Mouse (Mus musculus): Measurements from ENCODE around the gene Nacc1. TPM values are rescaled to one million over a fixed set of nuclear protein-coding genes. Genes with fewer than 3 reads are reported as not detected.
A peak's percentile ranks its signal among the peaks of the same experiment; 100 is the strongest.

Nacc1 gene
- polyA plus RNA-seq, 1 experiment from 2014 or later = 6.3 TPM

GRCm38 (mm10) chr8:84664566-84665384, 22.9 kb downstream of the Nacc1 start:
- H3K27ac ChIP-seq (ENCODE audit: low read length) = peak overlapping the region; percentile 97
- H3K9me3 ChIP-seq (replicated peaks; ENCODE audit: control insufficient read depth, low read length) = no peaks in the 10 kb centered on the region
- peak overlapping the region; percentile 81 for H3K4me3 ChIP-seq (ENCODE audit: low read depth, low read length)
- no peaks in the 10 kb centered on the region for H3K36me3 ChIP-seq (ENCODE audit: control insufficient read depth, insufficient read depth)
- H3K4me1 ChIP-seq (ENCODE audit: control insufficient read depth, low read depth, low read length) = peaks cover 45% of the 10 kb centered on the region
- peak overlapping the region; percentile 86 for H3K9ac ChIP-seq (ENCODE audit: low read depth, low read length)
- ATAC-seq (ENCODE audit: low read depth) = peak; percentile 32
- WGBS (ENCODE audit: insufficient replicate concordance) = under 1% methylated on average over 29 of the region's 29 CpGs
- no peaks in the 10 kb centered on the region for H3K27me3 ChIP-seq (ENCODE audit: control insufficient read depth, insufficient read depth, low read depth, low read length)
- H3K4me2 ChIP-seq (ENCODE audit: low read depth, low read length) = peak overlapping the region; percentile 99

- H3K4me1 ChIP-seq (ENCODE audit: control insufficient read depth, low read depth, low read length) = peaks cover 53% of the 10 kb centered on the region
- peak overlapping the region; percentile 81 for H3K4me3 ChIP-seq (ENCODE audit: low read depth, low read length)
- peak overlapping the region; percentile 99 for H3K4me2 ChIP-seq (ENCODE audit: low read depth, low read length)
- peak overlapping the region; percentile 97 for H3K27ac ChIP-seq (ENCODE audit: low read length)
- no peaks in the 10 kb centered on the region for H3K27me3 ChIP-seq (ENCODE audit: control insufficient read depth, insufficient read depth, low read depth, low read length)
- H3K9ac ChIP-seq (ENCODE audit: low read depth, low read length) = peak overlapping the region; percentile 86
- 2% methylated on average over 43 of the region's 43 CpGs for WGBS (ENCODE audit: insufficient replicate concordance)
- no peaks in the 10 kb centered on the region for H3K9me3 ChIP-seq (replicated peaks; ENCODE audit: control insufficient read depth, low read length)
- no peaks in the 10 kb centered on the region for H3K36me3 ChIP-seq (ENCODE audit: control insufficient read depth, insufficient read depth)
- peak; percentile 80 for ATAC-seq (ENCODE audit: low read depth)
These were observed 24.0 kb downstream of the Nacc1 start for GRCm38 (mm10) chr8:84663483-84664327.

GRCm38 (mm10) chr8:84662581-84663065, 25.0 kb downstream of the Nacc1 start, which contains the start of gene Ier2:
TSS of gene Ier2 (minus strand) at chr8:84662852.
- under 1% methylated on average over 27 of the region's 27 CpGs for WGBS (ENCODE audit: insufficient replicate concordance)
- Histone ChIP-seq H3K4me3 (ENCODE audit: low read depth, low read length) (peak within 1 kb of the TSS; percentile 81), H3K4me1 (ENCODE audit: control insufficient read depth, low read depth, low read length) (peaks cover 53% of the 10 kb centered on the region), H3K4me2 (ENCODE audit: low read depth, low read length) (peak within 1 kb of the TSS; percentile 99), H3K9ac (ENCODE audit: low read depth, low read length) (peak within 1 kb of the TSS; percentile 86), H3K27ac (ENCODE audit: low read length) (peak within 1 kb of the TSS; percentile 97), H3K36me3 (ENCODE audit: control insufficient read depth, insufficient read depth) (no peaks in the 10 kb centered on the region), H3K27me3 (ENCODE audit: control insufficient read depth, insufficient read depth, low read depth, low read length) (no peaks in the 10 kb centered on the region), H3K9me3 (replicated peaks; ENCODE audit: control insufficient read depth, low read length) (no peaks in the 10 kb centered on the region)
- peak; percentile 65 for ATAC-seq (ENCODE audit: low read depth)

GRCm38 (mm10) chr8:84661961-84662571, 25.6 kb downstream of the Nacc1 start:
- peak overlapping the region; percentile 99 for H3K4me2 ChIP-seq (ENCODE audit: low read depth, low read length)
- peak overlapping the region; percentile 86 for H3K9ac ChIP-seq (ENCODE audit: low read depth, low read length)
- no peaks in the 10 kb centered on the region for H3K9me3 ChIP-seq (replicated peaks; ENCODE audit: control insufficient read depth, low read length)
- ATAC-seq (ENCODE audit: low read depth) = 0 out of 2 replicates have a peak, but pooled peaks have one; percentile 0
- peaks cover 58% of the 10 kb centered on the region for H3K4me1 ChIP-seq (ENCODE audit: control insufficient read depth, low read depth, low read length)
- H3K36me3 ChIP-seq (ENCODE audit: control insufficient read depth, insufficient read depth) = no peaks in the 10 kb centered on the region
- no peaks in the 10 kb centered on the region for H3K27me3 ChIP-seq (ENCODE audit: control insufficient read depth, insufficient read depth, low read depth, low read length)
- peak overlapping the region; percentile 81 for H3K4me3 ChIP-seq (ENCODE audit: low read depth, low read length)
- peak overlapping the region; percentile 97 for H3K27ac ChIP-seq (ENCODE audit: low read length)
- WGBS (ENCODE audit: insufficient replicate concordance) = under 1% methylated on average over 61 of the region's 61 CpGs

- Histone ChIP-seq H3K4me3 (ENCODE audit: low read depth, low read length) (peak overlapping the region; percentile 81), H3K9me3 (replicated peaks; ENCODE audit: control insufficient read depth, low read length) (no peaks in the 10 kb centered on the region), H3K4me2 (ENCODE audit: low read depth, low read length) (peak overlapping the region; percentile 99), H3K27ac (ENCODE audit: low read length) (peak overlapping the region; percentile 97), H3K27me3 (ENCODE audit: control insufficient read depth, insufficient read depth, low read depth, low read length) (no peaks in the 10 kb centered on the region), H3K36me3 (ENCODE audit: control insufficient read depth, insufficient read depth) (no peaks in the 10 kb centered on the region), H3K9ac (ENCODE audit: low read depth, low read length) (peak overlapping the region; percentile 86), H3K4me1 (ENCODE audit: control insufficient read depth, low read depth, low read length) (peaks cover 64% of the 10 kb centered on the region)
- ATAC-seq (ENCODE audit: low read depth) = peak; percentile 64
- under 1% methylated on average over 24 of the region's 24 CpGs for WGBS (ENCODE audit: insufficient replicate concordance)
These were observed 26.2 kb downstream of the Nacc1 start for GRCm38 (mm10) chr8:84661458-84661871.

- no peaks in the 10 kb centered on the region for H3K36me3 ChIP-seq (ENCODE audit: control insufficient read depth, insufficient read depth)
- no peaks in the 10 kb centered on the region for H3K27me3 ChIP-seq (ENCODE audit: control insufficient read depth, insufficient read depth, low read depth, low read length)
- H3K4me1 ChIP-seq (ENCODE audit: control insufficient read depth, low read depth, low read length) = peaks cover 65% of the 10 kb centered on the region
- peak overlapping the region; percentile 99 for H3K4me2 ChIP-seq (ENCODE audit: low read depth, low read length)
- peak overlapping the region; percentile 86 for H3K9ac ChIP-seq (ENCODE audit: low read depth, low read length)
- WGBS (ENCODE audit: insufficient replicate concordance) = under 1% methylated on average over 20 of the region's 20 CpGs
- no peak for ATAC-seq (ENCODE audit: low read depth)
- H3K27ac ChIP-seq (ENCODE audit: low read length) = peak overlapping the region; percentile 97
- H3K4me3 ChIP-seq (ENCODE audit: low read depth, low read length) = peak overlapping the region; percentile 81
- no peaks in the 10 kb centered on the region for H3K9me3 ChIP-seq (replicated peaks; ENCODE audit: control insufficient read depth, low read length)
These were observed 26.7 kb downstream of the Nacc1 start for GRCm38 (mm10) chr8:84660819-84661457.

GRCm38 (mm10) chr8:84659936-84660818, 27.5 kb downstream of the Nacc1 start:
- peak overlapping the region; percentile 97 for H3K27ac ChIP-seq (ENCODE audit: low read length)
- peak overlapping the region; percentile 86 for H3K9ac ChIP-seq (ENCODE audit: low read depth, low read length)
- ATAC-seq (ENCODE audit: low read depth) = no peak
- H3K4me2 ChIP-seq (ENCODE audit: low read depth, low read length) = peak overlapping the region; percentile 99
- H3K4me3 ChIP-seq (ENCODE audit: low read depth, low read length) = peak overlapping the region; percentile 81
- H3K4me1 ChIP-seq (ENCODE audit: control insufficient read depth, low read depth, low read length) = peaks cover 65% of the 10 kb centered on the region
- no peaks in the 10 kb centered on the region for H3K9me3 ChIP-seq (replicated peaks; ENCODE audit: control insufficient read depth, low read length)
- 2% methylated on average over 33 of the region's 33 CpGs for WGBS (ENCODE audit: insufficient replicate concordance)
- H3K36me3 ChIP-seq (ENCODE audit: control insufficient read depth, insufficient read depth) = no peaks in the 10 kb centered on the region
- H3K27me3 ChIP-seq (ENCODE audit: control insufficient read depth, insufficient read depth, low read depth, low read length) = peaks cover 4% of the 10 kb centered on the region

All from liver, embryonic 16.5 days (tissue).